In genomic region chr2:4399721-4400120, GRCm38 (mm10) we compare ENCODE assay signal across 14 mouse cellular contexts.
DNase-seq lines count a peak whose midpoint lies in the region; ATAC-seq and TF ChIP-seq lines count a peak whose summit lies in the region.
"Had no signal": no experiment of that assay in that cellular context is flagged by ENCODE, and none has a peak within 500 bp of the region (broad histone marks: within the 10 kb centered on the region; RNA-seq: fewer than 3 reads in every experiment).

No protein-coding gene starts in this region.

- peak overlapping the region; percentile 71; the same call in 1 of the 2 replicates for H3K27ac ChIP-seq in lung, embryonic 14.5 days (ENCODE audit: low read depth)
- H3K27ac ChIP-seq in embryonic fibroblast, embryonic 13.5 days (ENCODE audit: insufficient read depth, low read length): peak overlapping the region; percentile 93
- peak overlapping the region; percentile 75 for H3K27ac ChIP-seq in limb, embryonic 12.5 days
- peak overlapping the region; percentile 99 for H3K27ac ChIP-seq in neural tube, embryonic 13.5 days (replicated peaks)
- H3K27ac ChIP-seq: liver, embryonic 15.5 days had no signal

- H3K4me1 ChIP-seq in lung, embryonic 14.5 days (ENCODE audit: insufficient read depth): peaks cover 4% of the 10 kb centered on the region
- H3K4me1 ChIP-seq in lung, adult 2 months (ENCODE audit: control insufficient read depth, insufficient read depth, low read length): peaks cover 3% of the 10 kb centered on the region; the same call in 1 of the 2 replicates
- H3K4me1 ChIP-seq in embryonic fibroblast, embryonic 13.5 days (ENCODE audit: control insufficient read depth, insufficient read depth, low read length): peaks cover 13% of the 10 kb centered on the region
- peaks cover 50% of the 10 kb centered on the region for H3K4me1 ChIP-seq in limb, embryonic 12.5 days (replicated peaks)
- H3K4me1 ChIP-seq in neural tube, embryonic 13.5 days (replicated peaks): peaks cover 38% of the 10 kb centered on the region
- H3K4me1 ChIP-seq: liver, embryonic 15.5 days had no signal

- peak; percentile 48 for DNase-seq in lung, embryonic 14.5 days
- no peak for DNase-seq in lung, adult 2 months
- DNase-seq in thymus, postnatal 0 days (ENCODE audit: low spot score): no peak
- no peak for DNase-seq in frontal cortex, postnatal 36 days (ENCODE audit: low spot score in 2 of 2)
- DNase-seq in heart, postnatal 25 days (ENCODE audit: low spot score): no peak
- DNase-seq: cerebellum, adult 8-10 months; heart, postnatal 14 days; kidney, adult 9 months; right cerebral cortex, postnatal 25 days; thymus, postnatal 14 days had no signal

- ATAC-seq in lung, embryonic 14.5 days (ENCODE audit: insufficient read depth): no peak
- ATAC-seq in limb, embryonic 12.5 days (ENCODE audit: insufficient number of reproducible peaks, insufficient read depth, low FRiP score, low TSS enrichment, low read depth): no peak
- ATAC-seq in neural tube, embryonic 13.5 days (ENCODE audit: low read depth): no peak

- H3K9ac ChIP-seq in lung, embryonic 14.5 days: no peak overlapping the region
- H3K9ac ChIP-seq in limb, embryonic 12.5 days (replicated peaks): no peak overlapping the region
- no peak overlapping the region; the same call in 1 of the 2 replicates for H3K9ac ChIP-seq in neural tube, embryonic 13.5 days
- H3K9ac ChIP-seq: liver, embryonic 15.5 days had no signal

- H3K4me3 ChIP-seq in lung, embryonic 14.5 days (ENCODE audit: low read depth, low read length): no peak overlapping the region
- H3K4me3 ChIP-seq in lung, adult 2 months (replicated peaks; ENCODE audit: extremely low read depth, low read depth, low read length): no peak overlapping the region
- no peak overlapping the region for H3K4me3 ChIP-seq in embryonic fibroblast, embryonic 13.5 days (ENCODE audit: insufficient read depth, low read length)
- no peak overlapping the region for H3K4me3 ChIP-seq in limb, embryonic 12.5 days (replicated peaks)
- H3K4me3 ChIP-seq in neural tube, embryonic 13.5 days: no peak overlapping the region
- H3K4me3 ChIP-seq: liver, embryonic 15.5 days had no signal

- intact Hi-C loops in heart, postnatal 25 days (cut with DNase I): loop anchor here (5.0 kb wide), 1 partner anchor 83 kb away; no protein-coding TSS in a partner anchor

- no peak for TF ChIP-seq CTCF in lung, embryonic 14.5 days (IDR thresholded peaks at IDR 0.05; ENCODE audit: low read depth)
- TF ChIP-seq CTCF in lung, adult 2 months (IDR thresholded peaks at IDR 0.05; ENCODE audit: insufficient read depth, low read length): no peak
- no peak for TF ChIP-seq CTCF in embryonic fibroblast, embryonic 13.5 days (IDR thresholded peaks at IDR 0.05; ENCODE audit: borderline replicate concordance, insufficient read depth, low read length)

- H3K9me3 ChIP-seq in lung, embryonic 14.5 days (ENCODE audit: low read depth, low read length): no peaks in the 10 kb centered on the region
- H3K9me3 ChIP-seq in limb, embryonic 12.5 days: 0 out of 2 replicates have a peak, but pooled peaks cover 4% of the 10 kb centered on the region
- no peaks in the 10 kb centered on the region for H3K9me3 ChIP-seq in neural tube, embryonic 13.5 days
- H3K9me3 ChIP-seq: liver, embryonic 15.5 days had no signal

- WGBS in lung, embryonic 14.5 days: 24% methylated on average over 1 of the region's 1 CpGs
- 46% methylated on average over 1 of the region's 1 CpGs for WGBS in lung, adult 2 months
- WGBS in limb, embryonic 12.5 days: 48% methylated on average over 1 of the region's 1 CpGs
- whole genome bisulfite sequencing in neural tube, embryonic 13.5 days: 42% methylated on average over 1 of the region's 1 CpGs

- no peaks in the 10 kb centered on the region for H3K27me3 ChIP-seq in lung, embryonic 14.5 days (ENCODE audit: insufficient read depth, low read length)
- no peaks in the 10 kb centered on the region for H3K27me3 ChIP-seq in limb, embryonic 12.5 days
- H3K27me3 ChIP-seq in neural tube, embryonic 13.5 days: no peaks in the 10 kb centered on the region

- no peaks in the 10 kb centered on the region for H3K36me3 ChIP-seq in lung, embryonic 14.5 days (ENCODE audit: insufficient read depth)
- H3K36me3 ChIP-seq in limb, embryonic 12.5 days: peaks cover 8% of the 10 kb centered on the region
- H3K36me3 ChIP-seq in neural tube, embryonic 13.5 days: no peaks in the 10 kb centered on the region
- H3K36me3 ChIP-seq: liver, embryonic 15.5 days had no signal

- TF ChIP-seq POLR2A in lung, adult 2 months (IDR thresholded peaks at IDR 0.05; ENCODE audit: borderline replicate concordance, extremely low read depth, low read depth, low read length): no peak
- TF ChIP-seq POLR2A in embryonic fibroblast, embryonic 13.5 days (IDR thresholded peaks at IDR 0.05; ENCODE audit: low read depth, low read length): no peak

- no peak overlapping the region for H3K4me2 ChIP-seq in lung, embryonic 14.5 days
- H3K4me2 ChIP-seq in limb, embryonic 12.5 days: no peak overlapping the region
- no peak overlapping the region; the same call in 1 of the 2 replicates for H3K4me2 ChIP-seq in neural tube, embryonic 13.5 days
- H3K4me2 ChIP-seq: liver, embryonic 15.5 days had no signal
